Mouse (Mus musculus) lung, embryonic 14.5 days (tissue): Measurements from ENCODE around the gene Zbtb22. TPM values are rescaled to one million over a fixed set of nuclear protein-coding genes. Genes with fewer than 3 reads are reported as not detected.

Source experiments
- ATAC-seq: fragments of 200-750 bp; cut with Nextera tagmentation; 2 replicates; pipeline ENCODE4 v1.8.0; 2017; ENCODE audit warnings: mild to moderate bottlenecking, moderate TSS enrichment, moderate library complexity; ENCODE audit not compliant: insufficient read depth
- DNase-seq: peaks from one replicate; pipeline ENCODE4 v3.0.0-alpha.2; 2015
- H3K27ac ChIP-seq: fragments of 300-500 bp; sonication (generic); 2 replicates; pipeline ENCODE4 v1.5.1; 2014; ENCODE audit warnings: low read depth, mild to moderate bottlenecking, moderate library complexity
- H3K27me3 ChIP-seq: fragments of 300-500 bp; sonication (generic); 2 replicates; pipeline ENCODE4 v1.6.1; 2014; ENCODE audit warnings: low read length, control low read depth; ENCODE audit not compliant: insufficient read depth
- H3K36me3 ChIP-seq: fragments of 300-500 bp; sonication (generic); 2 replicates; pipeline ENCODE4 v1.6.1; 2014; ENCODE audit warnings: control low read depth; ENCODE audit not compliant: insufficient read depth
- H3K4me1 ChIP-seq: fragments of 300-500 bp; sonication (generic); 2 replicates; pipeline ENCODE4 v1.6.1; 2014; ENCODE audit warnings: antibody characterized with exemption, control low read depth; ENCODE audit not compliant: insufficient read depth
- H3K4me2 ChIP-seq: fragments of 300-500 bp; sonication (generic); 2 replicates; pipeline ENCODE4 v1.6.1; 2014; ENCODE audit warnings: mild to moderate bottlenecking
- H3K4me3 ChIP-seq: fragments of 300-500 bp; sonication (generic); 2 replicates; pipeline ENCODE4 v1.5.1; 2014; ENCODE audit warnings: low read depth, low read length
- H3K9ac ChIP-seq: fragments of 300-500 bp; sonication (generic); 2 replicates; pipeline ENCODE4 v1.6.1; 2014
- H3K9me3 ChIP-seq: fragments of 300-500 bp; sonication (generic); 2 replicates; pipeline ENCODE4 v1.6.1; 2016; ENCODE audit warnings: low read depth, low read length, control low read depth
- CTCF ChIP-seq: IDR thresholded peaks from 2 replicates; pipeline ENCODE4 v1.5.1; 2016; ENCODE audit warnings: antibody characterized with exemption, low read depth
- WGBS: fragments of 180-500 bp; shearing (Covaris S2); extraction: QIAGEN DNeasy Blood & Tissue Kit; methylation state at CpG from one replicate; pipeline ENCODE4 v1.1.7; 2014; 5-methylcytosine and 5-hydroxymethylcytosine counted together
- polyA plus RNA-seq: library from polyadenylated mRNA; unstranded; fragments of >200 nt; fragmentation: Nextera tagmentation; extraction: Ambion mirVana; gene quantifications from 2 replicates; pipeline ENCODE4 v1.2.1, GENCODE M21; 2014

Zbtb22 gene
- polyA plus RNA-seq, 1 experiment from 2014 or later = 13.2 TPM

- Histone ChIP-seq H3K4me1 (peaks cover 5% of the 10 kb centered on the region; the same call in 1 of the 2 replicates), H3K27ac (peak overlapping the region; percentile 84), H3K4me3 (peak overlapping the region; percentile 68), H3K36me3 (peaks cover 33% of the 10 kb centered on the region), H3K4me2 (peak overlapping the region; percentile 100), H3K9ac (peak overlapping the region; percentile 71; the same call in 1 of the 2 replicates), H3K9me3 (no peaks in the 10 kb centered on the region), H3K27me3 (no peaks in the 10 kb centered on the region)
- ATAC-seq (no peak), DNase-seq (no peak)
- TF ChIP-seq CTCF = no peak
- 49% methylated on average over 37 of the region's 37 CpGs for WGBS
Observed at GRCm38 (mm10) chr17:33918293-33919203, 2.8 kb downstream of the Zbtb22 start.

GRCm38 (mm10) chr17:33919351-33920281 lies 3.9 kb downstream of the Zbtb22 start:
- peak overlapping the region; percentile 68 for H3K4me3 ChIP-seq
- H3K27me3 ChIP-seq = no peaks in the 10 kb centered on the region
- H3K9me3 ChIP-seq = no peaks in the 10 kb centered on the region
- peak overlapping the region; percentile 100 for H3K4me2 ChIP-seq
- peaks cover 23% of the 10 kb centered on the region; the same call in 1 of the 2 replicates for H3K36me3 ChIP-seq
- peak; percentile 24; the same call in 1 of the 2 replicates for TF ChIP-seq CTCF
- peak overlapping the region; percentile 84 for H3K27ac ChIP-seq
- peak; percentile 77 for DNase-seq
- peaks cover 5% of the 10 kb centered on the region; the same call in 1 of the 2 replicates for H3K4me1 ChIP-seq
- under 1% methylated on average over 52 of the region's 52 CpGs for WGBS
- H3K9ac ChIP-seq = peak overlapping the region; percentile 71
- peak; percentile 11; the same call in 1 of the 2 replicates for ATAC-seq

- peak; percentile 95 for DNase-seq
- Histone ChIP-seq H3K4me3 (peak overlapping the region; percentile 68), H3K9me3 (no peaks in the 10 kb centered on the region), H3K36me3 (peaks cover 16% of the 10 kb centered on the region; the same call in 1 of the 2 replicates), H3K27ac (peak overlapping the region; percentile 84), H3K4me1 (peaks cover 5% of the 10 kb centered on the region; the same call in 1 of the 2 replicates), H3K4me2 (peak overlapping the region; percentile 100), H3K27me3 (no peaks in the 10 kb centered on the region), H3K9ac (peak overlapping the region; percentile 71)
- peak; percentile 71 for ATAC-seq
- WGBS = 1% methylated on average over 36 of the region's 36 CpGs
- peak; percentile 87 for TF ChIP-seq CTCF
Observed at GRCm38 (mm10) chr17:33920282-33921097, 4.8 kb downstream of the Zbtb22 start.

- no peak overlapping the region for H3K27ac ChIP-seq
- H3K4me1 ChIP-seq = peaks cover 5% of the 10 kb centered on the region; the same call in 1 of the 2 replicates
- ATAC-seq = no peak
- H3K9me3 ChIP-seq = no peaks in the 10 kb centered on the region
- TF ChIP-seq CTCF = no peak
- no peak overlapping the region for H3K9ac ChIP-seq
- no peak overlapping the region for H3K4me3 ChIP-seq
- DNase-seq = no peak
- H3K4me2 ChIP-seq = no peak overlapping the region
- H3K36me3 ChIP-seq = peaks cover 20% of the 10 kb centered on the region; the same call in 1 of the 2 replicates
- H3K27me3 ChIP-seq = no peaks in the 10 kb centered on the region
- WGBS = 79% methylated on average over 7 of the region's 7 CpGs
Observed at GRCm38 (mm10) chr17:33921361-33921760, 5.7 kb downstream of the Zbtb22 start.

- H3K4me2 ChIP-seq = no peak overlapping the region
- no peaks in the 10 kb centered on the region for H3K4me1 ChIP-seq
- no peak overlapping the region for H3K27ac ChIP-seq
- H3K27me3 ChIP-seq = no peaks in the 10 kb centered on the region
- peak; percentile 42 for DNase-seq
- H3K9me3 ChIP-seq = no peaks in the 10 kb centered on the region
- no peak overlapping the region for H3K9ac ChIP-seq
- 83% methylated on average over 10 of the region's 10 CpGs for WGBS
- peak; percentile 65 for TF ChIP-seq CTCF
- H3K36me3 ChIP-seq = peaks cover 6% of the 10 kb centered on the region; the same call in 1 of the 2 replicates
- ATAC-seq = no peak
- H3K4me3 ChIP-seq = no peak overlapping the region
Observed at GRCm38 (mm10) chr17:33924577-33925283, 9.0 kb downstream of the Zbtb22 start.
